Mouse (Mus musculus) cortical plate, adult 2 months (tissue): ENCODE data around the gene Zfp771. TPM values are rescaled to one million over a fixed set of nuclear protein-coding genes. Genes with fewer than 3 reads are reported as not detected.

ENCODE experiments used
- H3K27ac ChIP-seq: fragments of 200-500 bp; 2 replicates; pipeline ENCODE4 v1.5.1; 2012; ENCODE audit warnings: low read length, control low read depth, inconsistent platforms; ENCODE audit not compliant: insufficient read depth
- H3K4me1 ChIP-seq: fragments of 200-500 bp; 2 replicates; pipeline ENCODE4 v1.6.1; 2011; ENCODE audit warnings: low read length; ENCODE audit not compliant: control insufficient read depth, insufficient read depth
- H3K4me3 ChIP-seq: fragments of 200-500 bp; 2 replicates; pipeline ENCODE4 v1.5.1; 2011; ENCODE audit warnings: mild to moderate bottlenecking, low read length, control low read depth; ENCODE audit not compliant: insufficient read depth
- CTCF ChIP-seq: fragments of 200-500 bp; IDR thresholded peaks from 2 replicates; pipeline ENCODE4 v1.5.1; 2011; ENCODE audit warnings: mild to moderate bottlenecking, control low read depth, low read length; ENCODE audit not compliant: insufficient read depth; ENCODE audit errors: extremely low read depth
- POLR2A ChIP-seq: fragments of 200-500 bp; IDR thresholded peaks from 2 replicates; pipeline ENCODE4 v1.6.1; 2011; ENCODE audit warnings: mild to moderate bottlenecking, low read length, control low read depth; ENCODE audit not compliant: insufficient read depth; ENCODE audit errors: extremely low read depth
- polyA plus RNA-seq: library from polyadenylated mRNA; depleted of rRNA; stranded (reverse); fragments of >200 nt; gene quantifications from 2 replicates; pipeline ENCODE4 v1.2.3, GENCODE M21; 2012

Gene Zfp771
- polyA plus RNA-seq, 1 experiment = 110 TPM

DNA sequence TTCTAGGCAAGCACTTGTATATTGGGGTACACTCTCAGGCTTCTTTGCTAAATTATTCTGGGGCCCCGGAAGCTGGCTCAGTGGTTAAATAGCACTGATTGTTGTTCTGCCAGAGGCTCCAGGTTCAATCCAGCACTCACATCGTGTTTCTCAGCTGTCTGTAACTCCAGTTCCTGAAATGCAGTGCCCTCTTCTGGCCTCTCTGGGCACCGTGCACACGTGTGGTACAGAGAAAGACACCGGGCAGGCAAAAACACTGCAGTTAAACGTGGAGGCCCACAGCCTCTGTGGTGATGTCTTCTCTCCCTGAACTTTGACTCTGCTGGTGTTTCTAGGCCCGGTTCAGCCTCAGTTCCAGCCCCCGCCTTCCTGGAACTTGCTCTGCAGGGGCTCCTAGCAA, 34.2 kb downstream of the Zfp771 start:
- Histone ChIP-seq H3K4me1 (no peaks in the 10 kb centered on the region), H3K27ac (no peak overlapping the region), H3K4me3 (no peak overlapping the region)
- TF ChIP-seq CTCF (peak; percentile 54), POLR2A (no peak)

DNA sequence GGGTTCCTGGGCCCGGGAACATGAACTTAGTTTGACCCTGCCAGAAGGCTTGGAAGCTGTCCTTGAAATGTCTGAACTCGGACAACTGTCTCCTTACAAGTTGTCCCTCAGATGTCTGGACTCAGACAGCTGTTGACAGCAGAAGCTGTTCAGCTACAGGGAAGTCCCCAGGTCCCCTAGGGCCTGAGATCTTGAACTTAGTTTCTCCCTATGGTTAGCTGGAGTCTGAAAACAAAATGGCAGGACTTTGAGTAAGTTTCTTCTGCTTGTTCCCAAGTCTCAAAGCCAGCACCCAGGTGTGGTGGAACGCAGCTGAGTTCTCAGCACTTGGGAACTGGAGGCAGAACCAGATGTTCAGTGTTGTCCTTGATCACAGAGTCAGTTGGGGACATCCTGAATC, 36.0 kb downstream of the Zfp771 start:
- TF ChIP-seq CTCF (no peak), POLR2A (no peak)
- Histone ChIP-seq H3K27ac (no peak overlapping the region), H3K4me1 (no peaks in the 10 kb centered on the region), H3K4me3 (no peak overlapping the region)

DNA sequence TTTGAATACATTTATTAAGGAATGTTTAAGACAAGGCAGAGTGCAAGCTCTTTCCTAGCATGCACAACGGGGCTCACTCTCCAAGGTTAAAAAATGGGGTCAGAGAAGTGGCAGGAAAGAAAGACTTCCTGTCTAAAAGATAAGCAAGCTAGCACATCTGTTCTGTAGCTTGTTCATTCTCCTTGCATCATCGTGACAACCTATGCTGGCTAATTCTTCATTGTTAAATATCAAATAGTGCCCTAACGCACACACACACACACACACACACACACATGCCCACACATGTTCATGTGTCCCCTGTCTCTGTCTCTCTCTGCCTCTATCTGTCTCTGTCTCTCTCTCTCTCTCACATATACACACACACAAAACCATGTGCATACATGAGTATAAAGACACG, 37.0 kb downstream of the Zfp771 start:
- Histone ChIP-seq H3K27ac (no peak overlapping the region), H3K4me3 (no peak overlapping the region), H3K4me1 (no peaks in the 10 kb centered on the region)
- TF ChIP-seq CTCF (no peak), POLR2A (no peak)

DNA sequence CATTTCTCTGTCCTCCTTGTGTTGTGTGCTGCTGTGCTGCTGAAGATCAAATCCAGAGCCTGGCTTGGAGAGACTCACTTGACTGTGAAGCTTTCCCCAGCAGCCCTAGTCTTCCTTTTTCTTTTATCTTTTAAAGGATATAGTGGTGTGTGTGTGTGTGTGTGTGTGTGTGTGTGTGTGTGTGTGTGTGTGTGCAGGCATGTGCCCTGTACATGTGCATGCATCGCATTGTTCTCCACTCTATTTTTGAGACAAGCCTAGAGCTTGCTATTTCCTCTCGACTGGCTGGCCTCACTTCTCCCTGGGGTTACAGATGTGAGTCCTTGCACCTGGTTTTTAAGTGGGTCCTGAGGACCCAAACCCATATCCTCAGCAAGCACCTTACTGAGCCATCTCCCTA, 38.1 kb downstream of the Zfp771 start:
- H3K27ac ChIP-seq = no peak overlapping the region
- no peak for TF ChIP-seq POLR2A
- no peak for TF ChIP-seq CTCF
- H3K4me1 ChIP-seq = no peaks in the 10 kb centered on the region
- H3K4me3 ChIP-seq = no peak overlapping the region

DNA sequence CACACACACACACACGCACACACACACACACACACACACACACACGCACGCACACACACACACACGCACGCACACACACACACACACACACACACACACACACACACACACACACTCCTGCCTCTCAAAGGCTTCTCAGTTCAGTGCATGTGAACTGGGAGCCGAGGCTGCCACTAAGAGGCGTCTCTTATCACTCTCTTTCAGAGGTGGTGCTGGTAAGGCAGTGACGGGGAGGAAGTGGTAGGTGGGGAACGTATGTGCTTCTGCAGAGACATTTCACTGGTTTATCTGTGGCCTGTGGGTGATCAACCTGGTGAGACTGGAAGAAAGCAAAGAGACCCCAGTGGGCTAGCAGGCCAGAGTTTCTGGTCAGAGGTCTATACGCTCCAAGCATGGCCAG, 41.1 kb downstream of the Zfp771 start:
- Histone ChIP-seq H3K27ac (no peak overlapping the region), H3K4me1 (no peaks in the 10 kb centered on the region), H3K4me3 (no peak overlapping the region)
- no peak for TF ChIP-seq CTCF
- no peak for TF ChIP-seq POLR2A

DNA sequence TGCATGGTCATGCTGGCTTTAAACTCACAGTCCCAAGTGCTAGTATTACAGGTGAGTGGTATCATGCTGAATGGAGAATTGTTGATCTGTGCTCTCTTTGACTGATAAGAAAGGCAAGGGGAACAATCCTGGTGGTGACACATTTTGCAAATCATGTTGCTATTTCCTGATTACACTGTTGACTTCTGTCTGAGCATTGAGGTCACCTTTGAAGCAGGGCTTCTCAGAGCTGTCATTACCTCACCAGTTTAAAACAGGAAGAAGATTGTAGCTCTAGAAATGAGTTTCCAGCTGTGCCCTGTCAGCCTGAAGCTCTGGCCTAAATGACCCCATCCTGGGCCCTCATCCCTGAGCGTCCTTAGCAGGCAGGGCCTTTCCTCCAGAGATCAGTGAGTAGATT, 43.9 kb downstream of the Zfp771 start:
- no peaks in the 10 kb centered on the region for H3K4me1 ChIP-seq
- TF ChIP-seq CTCF = no peak
- TF ChIP-seq POLR2A = no peak
- H3K4me3 ChIP-seq = no peak overlapping the region
- H3K27ac ChIP-seq = no peak overlapping the region

DNA sequence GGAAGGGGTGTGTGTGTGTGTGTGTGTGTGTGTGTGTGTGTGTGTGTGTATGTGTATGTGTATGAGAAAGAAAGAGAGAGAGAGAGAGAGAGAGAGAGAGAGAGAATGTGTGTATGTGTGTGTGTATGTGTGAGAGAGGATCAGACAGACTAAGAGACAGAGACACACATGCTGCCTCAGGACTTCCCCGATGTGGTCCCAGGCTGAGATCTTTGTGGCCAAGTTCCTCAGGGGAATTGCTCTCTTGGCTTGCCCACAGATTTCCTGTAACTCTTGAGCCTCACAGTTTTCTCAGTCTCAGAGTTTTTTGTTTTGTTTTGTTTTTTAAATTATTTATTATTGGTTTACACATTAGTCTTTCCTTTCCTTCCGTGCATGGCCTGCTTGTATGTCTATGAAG, 45.2 kb downstream of the Zfp771 start:
- TF ChIP-seq POLR2A = no peak
- TF ChIP-seq CTCF = no peak
- H3K27ac ChIP-seq = no peak overlapping the region
- H3K4me3 ChIP-seq = no peak overlapping the region
- no peaks in the 10 kb centered on the region for H3K4me1 ChIP-seq

DNA sequence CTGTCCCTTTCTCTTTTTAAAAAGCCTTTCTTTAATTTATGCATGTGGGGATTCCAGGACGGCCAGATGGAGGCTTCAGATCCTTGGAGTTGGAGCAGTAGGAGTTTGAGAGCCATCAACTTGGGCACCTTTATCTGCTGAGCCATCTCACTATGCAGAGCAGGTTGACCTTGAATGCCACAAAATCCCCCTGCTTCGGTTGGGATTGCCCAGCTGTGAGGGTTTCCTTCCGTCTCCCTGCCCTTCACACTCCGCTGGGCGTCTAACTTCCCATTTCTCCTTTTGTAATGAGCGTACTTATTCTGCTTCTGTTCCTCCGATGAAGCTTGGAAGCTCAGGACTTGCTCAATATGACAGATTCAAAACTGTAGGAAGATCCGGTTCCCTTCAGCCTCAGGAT, 46.1 kb downstream of the Zfp771 start:
- Histone ChIP-seq H3K27ac (no peak overlapping the region), H3K4me3 (no peak overlapping the region), H3K4me1 (no peaks in the 10 kb centered on the region)
- TF ChIP-seq CTCF (no peak), POLR2A (no peak)

DNA sequence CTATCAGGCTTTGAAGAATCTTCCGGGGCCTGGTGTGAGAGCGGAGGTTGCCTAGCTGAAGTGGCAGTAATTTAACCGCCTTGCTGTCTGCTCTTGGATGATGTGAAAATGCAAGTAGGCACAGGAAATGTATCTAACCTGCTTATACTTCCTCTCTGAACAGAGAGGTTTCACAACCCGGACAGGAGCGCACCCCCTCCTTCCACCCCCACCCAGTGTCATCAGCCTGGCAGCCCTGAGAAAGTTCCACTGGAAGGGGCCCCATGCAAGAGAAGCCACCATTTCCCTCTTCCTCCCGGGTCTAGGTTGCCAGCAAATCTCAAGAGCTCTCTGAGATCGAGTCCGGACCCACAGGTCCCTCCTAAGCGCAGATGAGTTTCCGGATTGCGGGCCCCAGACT, 52.0 kb downstream of the Zfp771 start, which contains the start of gene Itgal:
TSS of gene Itgal (plus strand) at position 163 of the 400 bp plus-strand sequence.
- H3K27ac ChIP-seq = no peak within 1 kb of the TSS
- no peaks in the 10 kb centered on the region for H3K4me1 ChIP-seq
- no peak within 1 kb of the TSS for H3K4me3 ChIP-seq
- no peak for TF ChIP-seq POLR2A
- TF ChIP-seq CTCF = no peak

DNA sequence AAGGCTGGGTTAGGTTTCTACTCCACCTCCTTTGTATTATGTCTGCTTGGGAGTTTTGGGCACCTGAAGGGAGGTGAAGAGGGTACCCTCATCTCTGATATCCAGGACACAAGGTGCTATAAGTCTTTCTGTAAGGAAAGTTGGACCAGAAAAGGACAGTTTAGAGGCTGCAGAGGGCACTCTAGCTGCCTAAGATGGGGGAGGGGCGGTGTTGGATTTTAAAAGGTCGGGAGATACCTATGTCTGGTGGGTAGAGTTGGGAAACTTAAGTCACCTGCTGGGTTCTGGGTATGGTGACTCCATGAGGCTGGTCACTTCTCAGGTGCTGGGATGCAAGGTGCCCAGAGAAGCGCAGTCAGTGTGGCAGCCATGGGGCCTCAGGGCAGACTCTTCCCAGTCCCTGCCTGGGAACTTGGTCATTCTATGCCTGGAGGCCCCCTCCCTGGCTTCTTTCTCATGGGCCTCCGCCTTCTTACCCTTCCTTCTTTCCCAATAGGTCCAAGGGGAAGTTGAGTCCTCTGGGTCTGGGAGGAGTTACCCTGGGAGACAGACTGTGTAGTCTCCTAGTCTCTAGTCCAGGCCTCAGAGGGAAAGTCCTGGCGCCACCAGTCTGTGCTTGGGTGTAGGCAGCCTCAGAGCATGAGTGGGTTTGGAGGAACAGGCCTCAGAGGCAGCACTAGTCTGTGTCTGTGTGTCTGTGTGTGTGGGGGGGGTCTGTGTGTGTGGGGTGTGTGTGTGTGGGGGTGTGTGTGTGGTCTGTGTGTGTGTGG, 52.9 kb downstream of the Zfp771 start:
- no peak overlapping the region for H3K27ac ChIP-seq
- no peaks in the 10 kb centered on the region for H3K4me1 ChIP-seq
- TF ChIP-seq POLR2A (no peak), CTCF (no peak)

More for the DNA sequence above, 52.9 kb downstream of the Zfp771 start:
- H3K4me3 ChIP-seq = no peak overlapping the region
